Mouse (Mus musculus) lung, adult 2 months (tissue): ENCODE measurements around the gene Ptprj.

Source experiments
- CTCF ChIP-seq: fragments of 200-500 bp; IDR thresholded peaks from 2 replicates; pipeline ENCODE4 v1.5.1; 2011; ENCODE audit warnings: mild to moderate bottlenecking, low read length, control low read depth; ENCODE audit not compliant: insufficient read depth
- POLR2A ChIP-seq: fragments of 200-500 bp; IDR thresholded peaks from 2 replicates; pipeline ENCODE4 v1.6.1; 2011; ENCODE audit warnings: low read depth, mild to moderate bottlenecking, control low read depth, low read length, borderline replicate concordance; ENCODE audit errors: extremely low read depth

GRCm38 (mm10) chr2:90476319-90476718, 104.1 kb downstream of the Ptprj start:
- no peak for TF ChIP-seq POLR2A
- TF ChIP-seq CTCF, result no peak
